Mouse (Mus musculus) kidney, adult 11 months (tissue): ENCODE measurements around the gene Apmap.
A peak's percentile ranks its signal among the peaks of the same experiment; 100 is the strongest.

Experiments used
- DNase-seq: peaks from one replicate; pipeline ENCODE4 v3.0.0; 2022

Gene Apmap

DNA sequence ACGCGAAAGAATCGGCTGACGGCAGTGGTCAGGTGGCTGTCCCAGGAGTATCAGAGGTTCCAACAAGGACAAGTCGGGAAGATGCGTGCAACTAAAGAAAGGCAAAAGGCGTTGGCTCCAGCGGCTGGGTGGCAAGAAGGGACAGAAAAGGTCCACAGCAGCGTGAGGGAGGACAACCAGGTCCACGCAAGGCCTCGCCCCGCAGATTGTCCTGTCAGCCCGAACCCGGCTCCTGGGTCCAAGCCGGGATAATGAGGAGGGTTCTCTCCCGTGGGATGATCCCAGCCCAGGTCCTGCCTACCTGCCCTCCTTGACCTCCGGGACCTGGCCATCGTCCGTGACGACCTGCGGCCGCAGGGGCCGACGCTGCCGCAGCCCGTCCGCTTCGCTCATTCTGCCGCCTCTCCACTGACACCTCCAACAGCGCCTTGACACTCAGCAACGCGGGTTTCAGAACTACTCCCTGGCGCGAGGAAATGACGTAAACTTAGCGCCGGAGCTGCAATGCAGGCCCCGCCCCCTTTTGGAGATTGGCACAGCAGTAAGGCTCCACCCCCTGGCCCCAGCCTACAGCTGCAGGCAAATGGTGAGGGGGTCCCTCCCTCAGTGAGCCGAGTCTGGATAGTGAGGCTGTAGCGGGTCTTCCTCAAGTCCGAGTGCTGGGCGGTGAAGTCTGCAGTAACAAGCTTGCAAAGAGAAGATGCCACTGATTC lies at the start of gene Apmap:
TSS of gene Apmap (minus strand) at position 481 of the 713 bp plus-strand sequence.
- peak; percentile 95 for DNase-seq

DNA sequence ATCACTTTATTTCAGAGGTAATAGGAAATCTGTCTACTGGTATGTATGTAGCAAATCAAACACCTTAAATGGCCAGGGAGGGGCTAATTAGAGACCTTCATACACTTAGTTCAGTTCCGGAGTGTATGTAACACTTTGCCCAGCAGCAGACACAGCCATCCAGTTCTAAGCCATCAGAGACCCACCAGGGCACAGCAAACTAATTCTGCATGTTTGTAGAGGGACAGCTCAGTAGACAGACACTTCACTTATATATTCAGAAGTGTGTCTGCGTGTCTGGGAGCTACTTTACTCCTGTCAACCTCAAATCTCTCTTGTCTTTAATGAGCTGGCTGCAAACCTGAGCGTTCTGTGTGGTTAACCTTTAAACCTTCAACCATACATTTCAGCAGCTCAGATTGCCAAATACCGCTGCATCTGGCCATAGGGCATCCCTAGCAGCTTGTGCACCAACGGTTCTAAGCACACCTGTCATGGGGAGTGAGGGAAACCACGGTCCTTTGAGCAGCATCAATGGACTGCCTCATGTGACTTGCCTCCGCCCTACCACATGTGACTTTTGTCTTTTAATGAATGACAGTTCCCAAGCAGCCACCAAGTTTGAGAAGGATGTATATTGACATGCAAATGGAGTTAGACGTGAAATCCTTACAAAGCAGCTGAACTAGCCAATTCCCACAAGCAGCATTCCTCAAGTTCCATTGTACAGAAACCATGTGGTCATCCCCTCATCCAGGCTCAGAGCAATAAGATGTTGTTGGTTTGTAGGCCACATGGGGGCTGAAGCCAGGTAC lies 48.8 kb upstream of the Apmap start:
- no peak for DNase-seq

- no peak for DNase-seq
These were observed 47.7 kb upstream of the Apmap start for GRCm38 (mm10) chr2:150656112-150656511.

GRCm38 (mm10) chr2:150655290-150655689 lies 46.9 kb upstream of the Apmap start:
- DNase-seq: no peak

- peak; percentile 70 for DNase-seq
These were observed 46.4 kb upstream of the Apmap start for GRCm38 (mm10) chr2:150654814-150655213.

GRCm38 (mm10) chr2:150651366-150651765 lies 43.0 kb upstream of the Apmap start:
- no peak for DNase-seq

DNA sequence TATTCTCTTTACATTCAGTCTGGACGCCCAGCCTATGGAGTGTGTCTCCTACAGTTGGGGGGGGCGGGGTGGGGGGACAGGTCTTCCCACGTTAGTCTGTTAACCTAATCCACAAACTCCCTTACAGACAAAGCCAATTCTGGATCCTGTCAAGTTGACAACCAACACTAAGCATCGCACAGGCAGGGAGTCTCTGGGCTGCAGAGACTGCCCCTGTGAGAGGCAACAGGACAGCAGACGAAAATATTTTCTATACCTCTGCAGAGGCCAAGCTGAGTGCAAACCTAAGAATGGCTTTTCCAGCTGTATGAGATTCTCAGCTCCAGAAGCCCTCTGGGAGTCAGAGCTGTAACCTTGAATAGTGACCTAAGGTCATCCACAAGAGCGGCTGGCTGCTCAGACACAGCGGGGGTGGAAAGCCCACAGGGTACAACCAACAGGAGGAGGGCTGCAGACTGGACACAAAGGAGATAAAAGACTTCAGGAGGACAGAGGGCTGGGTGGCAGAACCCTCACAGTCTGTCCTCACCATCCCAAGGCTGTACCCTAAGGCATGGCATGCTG lies 42.2 kb upstream of the Apmap start:
- DNase-seq: no peak

DNA sequence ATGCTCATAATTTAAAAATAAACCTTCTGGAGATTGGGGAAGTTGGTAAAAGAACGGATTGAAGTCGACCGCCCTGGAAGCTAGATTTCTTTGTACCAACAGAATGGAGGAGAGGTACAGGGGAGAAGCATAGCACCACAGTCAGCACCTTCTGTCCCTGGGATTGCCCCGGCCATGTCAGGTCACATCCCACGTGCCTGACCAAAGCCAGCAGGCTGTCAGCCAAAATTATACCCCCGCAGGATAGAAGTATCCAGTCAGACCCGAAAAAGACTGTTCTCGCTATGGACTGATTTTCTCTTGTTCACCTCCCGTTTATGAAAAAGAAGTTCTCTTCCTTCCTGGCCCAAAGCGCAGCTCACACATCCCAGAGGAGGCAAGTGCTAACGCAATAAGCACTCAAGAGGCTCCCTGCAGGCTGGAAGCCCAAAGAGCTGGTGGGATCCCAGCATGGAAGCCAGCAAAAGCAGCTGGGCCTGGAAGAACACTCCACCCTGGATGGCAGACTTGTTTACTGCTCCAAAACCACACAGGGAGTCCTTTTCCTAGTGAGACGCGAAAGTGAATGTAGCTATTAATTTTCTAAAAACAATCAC lies 40.0 kb upstream of the Apmap start:
- no peak for DNase-seq

DNA sequence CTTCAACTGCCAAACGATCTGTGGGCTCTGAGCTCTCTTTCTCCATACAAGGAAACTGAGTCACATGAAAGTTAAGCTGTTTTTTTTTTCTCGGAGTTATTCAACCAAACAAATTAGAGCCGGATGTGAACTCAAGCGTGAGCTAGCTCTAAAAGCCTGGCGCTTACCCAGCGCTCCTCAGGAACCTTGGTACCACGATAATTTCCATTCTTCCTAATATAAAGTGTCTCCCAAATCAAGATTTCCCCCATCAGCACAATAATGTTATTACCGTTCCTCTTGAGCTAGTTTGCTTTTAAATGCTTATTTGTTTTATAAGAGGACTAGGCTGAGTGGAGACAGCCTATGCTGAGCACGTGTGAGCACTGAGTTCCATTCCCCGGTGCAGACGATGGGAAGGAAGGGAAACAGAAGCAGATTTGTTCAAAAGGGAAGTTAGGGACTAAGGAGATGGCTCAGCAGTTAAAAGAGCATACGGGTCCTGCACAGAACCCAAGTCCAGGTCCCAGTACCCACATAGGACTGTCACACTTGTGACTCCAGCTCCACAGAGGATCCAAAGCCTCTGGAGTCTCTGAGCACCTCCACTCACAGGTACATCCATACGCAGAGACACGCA lies 39.4 kb upstream of the Apmap start:
- peak; percentile 53 for DNase-seq

GRCm38 (mm10) chr2:150646411-150647121 lies 38.2 kb upstream of the Apmap start:
- DNase-seq: no peak

DNA sequence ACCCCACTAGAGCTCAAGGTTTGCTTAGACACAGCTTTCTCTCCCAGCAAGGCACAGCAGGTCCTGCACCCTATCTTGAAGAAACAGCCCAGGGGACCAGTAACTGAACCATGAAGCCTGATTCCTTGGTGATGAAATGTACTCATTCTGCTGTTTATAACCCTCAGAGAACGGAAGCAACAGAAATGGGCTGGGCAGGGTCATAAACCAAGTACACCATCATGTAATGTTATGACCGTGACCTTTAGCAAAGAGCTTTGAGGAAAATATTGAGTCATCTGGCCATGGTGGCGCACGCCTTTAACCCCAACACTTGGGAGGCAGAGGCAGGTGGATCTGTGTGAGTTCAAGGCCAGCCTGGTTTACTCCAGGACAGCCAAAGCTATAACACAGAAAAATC lies 36.9 kb upstream of the Apmap start:
- DNase-seq: no peak

GRCm38 (mm10) chr2:150643726-150644415 lies 35.5 kb upstream of the Apmap start:
- DNase-seq: no peak

DNA sequence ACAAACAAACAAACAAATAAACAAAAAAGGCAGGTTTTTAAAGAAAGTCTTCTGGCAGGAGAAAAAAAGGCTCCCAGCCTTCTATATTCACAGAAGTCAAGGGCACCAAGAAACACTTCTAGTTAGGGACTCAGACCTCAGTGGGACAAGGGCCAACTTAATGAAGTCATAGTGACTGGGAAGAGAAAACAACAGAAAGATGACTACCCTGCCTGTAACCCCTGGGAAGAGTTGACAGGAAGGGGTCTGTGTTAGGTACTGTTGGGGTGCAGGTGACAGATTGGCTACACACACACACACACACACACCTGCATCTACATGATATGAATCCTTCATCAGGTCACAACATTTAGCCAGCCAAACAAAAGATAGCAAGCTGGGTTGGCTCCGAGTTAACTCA lies 34.8 kb upstream of the Apmap start:
- no peak for DNase-seq

GRCm38 (mm10) chr2:150638370-150638733 lies 30.0 kb upstream of the Apmap start:
- no peak for DNase-seq

DNA sequence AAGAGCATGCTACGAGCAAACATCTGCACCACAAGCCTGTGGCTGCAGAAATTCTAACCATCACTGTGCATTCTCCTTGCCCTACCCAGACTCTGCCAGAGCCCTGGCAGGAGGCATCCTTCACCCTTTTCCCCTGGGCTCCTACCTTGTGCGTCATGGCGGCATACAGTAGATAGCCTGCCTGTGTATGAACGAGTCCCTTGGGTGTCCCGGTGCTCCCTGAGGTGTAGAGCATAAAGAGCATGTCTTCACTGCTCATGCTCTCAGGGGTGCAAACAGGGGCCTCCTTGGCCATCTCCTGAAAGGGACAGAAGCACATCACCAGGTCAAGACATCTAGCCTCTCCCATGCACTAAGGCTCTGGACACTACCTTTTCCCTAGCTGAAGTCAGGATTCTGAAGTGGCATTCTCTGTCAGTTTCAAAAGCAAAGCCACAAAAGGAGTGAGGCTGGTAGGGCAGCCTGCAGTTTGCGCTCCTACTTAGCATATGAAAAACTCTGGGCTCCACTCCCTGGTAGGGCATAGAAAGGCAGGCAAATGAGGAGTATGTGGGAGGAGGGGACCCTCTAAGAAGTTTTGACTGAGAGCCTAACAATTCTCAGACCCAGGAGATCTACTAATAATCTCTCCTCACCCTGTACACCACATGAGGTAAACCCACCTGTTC lies 29.5 kb upstream of the Apmap start:
- no peak for DNase-seq

DNA sequence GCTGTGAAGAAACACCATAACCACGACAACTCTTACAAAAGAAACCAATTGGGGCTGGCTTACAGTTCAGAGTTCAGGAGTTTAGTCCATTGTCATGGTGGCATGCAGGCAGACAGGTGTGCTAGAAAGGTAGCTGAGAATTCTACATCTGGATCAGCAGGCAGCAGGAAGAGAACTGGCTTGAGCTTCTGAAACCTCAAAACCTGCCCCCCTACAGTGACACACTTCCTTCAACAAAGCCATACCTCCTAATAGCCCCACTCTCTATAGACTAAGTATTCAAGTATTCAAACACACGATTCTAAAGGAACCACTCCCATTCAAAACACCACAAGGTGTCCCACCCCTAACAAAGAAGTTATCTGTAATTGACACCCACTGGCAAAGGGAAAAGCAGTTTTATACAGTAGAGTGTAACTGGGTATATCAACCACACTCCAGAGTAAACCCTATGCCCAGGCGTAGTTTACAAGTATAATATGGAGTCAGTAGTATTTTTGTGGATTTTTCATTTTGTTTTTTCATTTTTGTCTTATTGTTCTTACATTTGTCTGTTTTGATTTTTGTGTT lies 27.6 kb upstream of the Apmap start:
- no peak for DNase-seq

DNA sequence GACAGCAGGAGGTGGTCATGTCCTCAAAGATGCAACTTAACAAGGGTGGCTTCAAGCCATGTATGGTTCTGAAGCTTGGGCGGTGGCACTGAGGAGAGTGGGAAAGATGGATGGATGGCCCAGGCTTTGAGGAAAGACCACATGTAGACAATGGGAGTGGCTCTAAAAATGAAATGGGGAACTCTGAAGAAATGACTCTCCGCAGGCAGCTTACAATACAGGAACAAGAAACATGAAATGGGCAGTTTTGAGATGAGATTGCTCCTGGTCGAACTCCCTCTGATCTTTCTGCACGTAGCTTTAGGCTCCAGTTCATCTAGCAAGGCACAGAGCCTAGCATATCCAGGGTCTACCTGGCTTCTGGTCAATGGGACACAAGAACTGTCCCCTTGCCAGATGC lies 20.9 kb upstream of the Apmap start:
- DNase-seq: no peak

DNA sequence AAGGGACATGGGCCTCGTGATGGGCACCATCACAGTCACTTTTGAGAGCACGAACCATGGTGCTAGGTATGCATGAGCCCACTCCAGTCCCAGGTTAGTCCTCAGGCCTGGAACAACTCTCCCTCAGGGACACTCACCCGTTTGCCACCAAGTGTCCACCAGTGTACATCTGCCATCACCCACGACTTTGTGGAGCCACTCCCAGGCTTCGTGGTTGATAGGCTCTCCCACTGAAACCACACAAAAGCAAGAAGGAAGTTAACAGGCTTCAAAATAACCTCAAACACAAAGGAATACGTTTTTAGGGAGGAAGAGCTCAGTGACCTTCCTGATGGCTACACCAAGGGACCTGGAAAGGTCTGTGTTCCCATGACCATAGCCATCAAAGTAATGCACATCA lies 18.8 kb upstream of the Apmap start:
- no peak for DNase-seq

- DNase-seq: no peak
These were observed 16.6 kb upstream of the Apmap start for GRCm38 (mm10) chr2:150624926-150625325.

GRCm38 (mm10) chr2:150623957-150624356 lies 15.6 kb upstream of the Apmap start:
- DNase-seq: no peak

DNA sequence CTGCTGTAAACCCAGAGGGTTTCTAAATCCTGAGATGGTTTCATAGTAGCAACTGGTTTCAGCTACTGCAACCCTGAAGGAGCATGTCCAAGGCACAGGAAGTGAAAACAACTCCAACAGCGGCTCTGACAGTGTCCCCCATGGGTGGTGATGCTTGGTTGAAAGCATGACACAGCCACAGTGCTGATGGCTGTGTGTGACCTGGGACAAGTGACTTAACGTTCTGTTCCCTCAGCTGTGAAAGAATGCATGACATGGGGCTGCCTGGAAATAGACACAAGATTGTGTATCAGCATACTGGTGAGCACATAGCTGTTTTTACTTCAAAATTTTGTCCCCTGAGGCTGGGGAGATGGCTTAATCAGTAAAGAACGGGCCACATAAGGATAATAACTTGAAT lies 13.3 kb upstream of the Apmap start:
- no peak for DNase-seq
